Comparison of ENCODE assay signal across 8 mouse cellular contexts in genomic region chr7:27332353-27333199, GRCm38 (mm10). TPM values are rescaled to one million over a fixed set of nuclear protein-coding genes. Genes with fewer than 3 reads are reported as not detected.
DNase-seq lines count a peak whose midpoint lies in the region; ATAC-seq and TF ChIP-seq lines count a peak whose summit lies in the region.

No protein-coding gene starts in this region.

- H3K27me3 ChIP-seq in CH12.LX (replicated peaks), result peaks cover 47% of the 10 kb centered on the region
- peaks cover 77% of the 10 kb centered on the region for H3K27me3 ChIP-seq in forebrain, embryonic 11.5 days (ENCODE audit: control insufficient read depth, insufficient read depth, low read length)
- H3K27me3 ChIP-seq in lung, embryonic 15.5 days, result peaks cover 54% of the 10 kb centered on the region

- TF ChIP-seq EP300 in CH12.LX (IDR thresholded peaks at IDR 0.05; ENCODE audit: low read length), result no peak

- 2% methylated on average over 38 of the region's 39 CpGs for WGBS in forebrain, embryonic 11.5 days
- 1% methylated on average over 38 of the region's 39 CpGs for whole genome bisulfite sequencing in lung, embryonic 15.5 days

- peak overlapping the region; percentile 11 for H3K27ac ChIP-seq in CH12.LX (ENCODE audit: insufficient read depth, low read depth)
- H3K27ac ChIP-seq in forebrain, embryonic 11.5 days (ENCODE audit: low read depth, low read length), result no peak overlapping the region
- H3K27ac ChIP-seq in lung, embryonic 15.5 days, result peak overlapping the region; percentile 94

- intact Hi-C loops in heart, postnatal 10 days (cut with DNase I), result loop anchor here (5.0 kb wide), 2 partner anchors 160 to 170 kb away; no protein-coding TSS in a partner anchor

- peak overlapping the region; percentile 14; the same call in 1 of the 2 replicates for H3K9ac ChIP-seq in CH12.LX (ENCODE audit: insufficient read depth, low read depth)
- no peak overlapping the region; the same call in 1 of the 2 replicates for H3K9ac ChIP-seq in forebrain, embryonic 11.5 days (ENCODE audit: low read length)
- peak overlapping the region; percentile 70 for H3K9ac ChIP-seq in lung, embryonic 15.5 days

- H3K4me1 ChIP-seq in CH12.LX (ENCODE audit: control insufficient read depth in 1 of 2, insufficient read depth in 2 of 2), result peaks cover 4 to 41% of the 10 kb centered on the region in 2 experiments
- H3K4me1 ChIP-seq in forebrain, embryonic 11.5 days (replicated peaks; ENCODE audit: control insufficient read depth, insufficient read depth, low read length), result peaks cover 19% of the 10 kb centered on the region
- H3K4me1 ChIP-seq in lung, embryonic 15.5 days, result peaks cover 81% of the 10 kb centered on the region

- no peaks in the 10 kb centered on the region for H3K9me3 ChIP-seq in CH12.LX (replicated peaks; ENCODE audit: low read length)
- no peaks in the 10 kb centered on the region for H3K9me3 ChIP-seq in forebrain, embryonic 11.5 days (ENCODE audit: control insufficient read depth, low read length)
- no peaks in the 10 kb centered on the region for H3K9me3 ChIP-seq in lung, embryonic 15.5 days

- peak; percentile 67; the same call in 1 of the 2 replicates for TF ChIP-seq POLR2A in CH12.LX (IDR thresholded peaks at IDR 0.05; ENCODE audit: low read depth, low read length)

- peak overlapping the region; percentile 83 for H3K4me2 ChIP-seq in CH12.LX (ENCODE audit: insufficient read depth, low read depth, poor library complexity, severe bottlenecking)
- peak overlapping the region; percentile 70 for H3K4me2 ChIP-seq in forebrain, embryonic 11.5 days (ENCODE audit: low read depth, low read length, severe bottlenecking)
- H3K4me2 ChIP-seq in lung, embryonic 15.5 days, result peak overlapping the region; percentile 92

- ATAC-seq in forebrain, embryonic 11.5 days (replicated peaks; ENCODE audit: low FRiP score), result no peak
- ATAC-seq in lung, embryonic 15.5 days (ENCODE audit: borderline replicate concordance, extremely low read depth, low FRiP score, low TSS enrichment), result peak; percentile 7

- no peaks in the 10 kb centered on the region for H3K36me3 ChIP-seq in CH12.LX (replicated peaks in 1 of 2; ENCODE audit: control insufficient read depth in 1 of 2, insufficient read depth in 1 of 2, low read length in 1 of 2)
- no peaks in the 10 kb centered on the region for H3K36me3 ChIP-seq in forebrain, embryonic 11.5 days (ENCODE audit: control insufficient read depth, insufficient read depth, low read length)
- H3K36me3 ChIP-seq in lung, embryonic 15.5 days, result peaks cover 5% of the 10 kb centered on the region; the same call in 1 of the 2 replicates

- TF ChIP-seq CTCF in CH12.LX (conservative IDR thresholded peaks at IDR 0.05 in 1 of 2, IDR thresholded peaks at IDR 0.05 in 1 of 2; ENCODE audit: low read depth in 2 of 2, low read length in 2 of 2), result peak; percentile 56 to 81

- peak; percentile 85 for DNase-seq in CH12.LX (ENCODE audit: extremely low read depth)
- peak; percentile 87 for DNase-seq in brain, adult 2 months (ENCODE audit: low read depth, low spot score)
- peak; percentile 91 for DNase-seq in forebrain, embryonic 11.5 days (ENCODE audit: low spot score)
- DNase-seq in heart, postnatal 10 days, result peak; percentile 92 to 94
- peak; percentile 95 to 96 for DNase-seq in kidney, postnatal 4 days
- peak; percentile 69 for DNase-seq in ovary, adult 18-20 months (ENCODE audit: low spot score)
- peak; percentile 90 for DNase-seq in thymus, postnatal 0 days (ENCODE audit: low spot score)

- in situ Hi-C loops in CH12.LX (cut with MboI; ENCODE audit: low pct_ligation_motif_present, low pct_unique_long_range_greater_than_20kb, low sequenced_read_pairs), result loop anchor here (10.0 kb wide), 1 partner anchor 192 kb away; the partner anchor contains the start of gene Hipk4

- TF ChIP-seq RAD21 in CH12.LX (IDR thresholded peaks at IDR 0.05; ENCODE audit: low read depth, low read length), result peak; percentile 45

- H3K79me2 ChIP-seq in CH12.LX (replicated peaks; ENCODE audit: control insufficient read depth, extremely low read depth, insufficient read depth, poor library complexity, severe bottlenecking), result no peaks in the 10 kb centered on the region

- dilution Hi-C loops in CH12.LX (cut with MboI; ENCODE audit: extremely low pct_ligation_motif_present, extremely low pct_unique_long_range_greater_than_20kb, low sequenced_read_pairs), result no loop called here

- H3K4me3 ChIP-seq in CH12.LX (replicated peaks in 1 of 3; ENCODE audit: low read depth in 2 of 3, low read length in 2 of 3, poor library complexity in 1 of 3), result peak overlapping the region; percentile 44 to 60 (median 44)
- peak overlapping the region; percentile 41 for H3K4me3 ChIP-seq in forebrain, embryonic 11.5 days (ENCODE audit: low read depth, low read length)
- H3K4me3 ChIP-seq in lung, embryonic 15.5 days, result peak overlapping the region; percentile 65

TF ChIP-seq in CH12.LX, 34 proteins besides CTCF, POLR2A, EP300 and RAD21 (continues in another document):
- TF ChIP-seq JUN (IDR thresholded peaks at IDR 0.05; ENCODE audit: insufficient read depth, low read depth, low read length) (no peak), POLR2AphosphoS2 (IDR thresholded peaks at IDR 0.05; ENCODE audit: low read depth, low read length) (no peak), JUND (conservative IDR thresholded peaks at IDR 0.05; ENCODE audit: low read depth, low read length) (0 out of 2 replicates have a peak, but pooled peaks have one; percentile 9), TBP (conservative IDR thresholded peaks at IDR 0.05; ENCODE audit: low read depth, low read length) (no peak), MAX (IDR thresholded peaks at IDR 0.05; ENCODE audit: low read length) (peak; percentile 96), MXI1 (IDR thresholded peaks at IDR 0.05; ENCODE audit: low read depth, low read length) (peak; percentile 90), TCF12 (IDR thresholded peaks at IDR 0.05; ENCODE audit: low read depth, low read length) (peak; percentile 47; the same call in 1 of the 2 replicates), RCOR1 (conservative IDR thresholded peaks at IDR 0.05; ENCODE audit: low read depth, low read length) (0 out of 2 replicates have a peak, but pooled peaks have one; percentile 25), BHLHE40 (IDR thresholded peaks at IDR 0.05; ENCODE audit: low read depth, low read length) (peak; percentile 75), ZKSCAN1 (IDR thresholded peaks at IDR 0.05; ENCODE audit: borderline replicate concordance, low read depth, low read length) (peak; percentile 84), USF1 (IDR thresholded peaks at IDR 0.05; ENCODE audit: low read depth, low read length) (no peak), ETS1 (conservative IDR thresholded peaks at IDR 0.05; ENCODE audit: low read depth, low read length) (no peak), USF2 (conservative IDR thresholded peaks at IDR 0.05; ENCODE audit: low read depth, low read length) (no peak), ZC3H11A (IDR thresholded peaks at IDR 0.05; ENCODE audit: low read depth, low read length) (no peak), CHD1 (IDR thresholded peaks at IDR 0.05; ENCODE audit: low read depth, low read length) (no peak), KAT2A (IDR thresholded peaks at IDR 0.05; ENCODE audit: insufficient replicate concordance, low read length) (no peak), ZNF384 (IDR thresholded peaks at IDR 0.05; ENCODE audit: low read depth, low read length) (no peak), MYC (IDR thresholded peaks at IDR 0.05; ENCODE audit: low read depth, low read length) (peak; percentile 99), ELF1 (IDR thresholded peaks at IDR 0.05; ENCODE audit: low read depth, low read length) (peak; percentile 36; the same call in 1 of the 2 replicates), UBTF (IDR thresholded peaks at IDR 0.05; ENCODE audit: low read depth, low read length) (0 out of 2 replicates have a peak, but pooled peaks have one; percentile 20), CHD2 (IDR thresholded peaks at IDR 0.05; ENCODE audit: low read length) (0 out of 2 replicates have a peak, but pooled peaks have one; percentile 14), IRF4 (IDR thresholded peaks at IDR 0.05; ENCODE audit: low read depth, low read length) (no peak), SIN3A (IDR thresholded peaks at IDR 0.05; ENCODE audit: low read length) (peak; percentile 72; the same call in 1 of the 2 replicates), SMC3 (IDR thresholded peaks at IDR 0.05; ENCODE audit: low read depth, low read length) (peak; percentile 52), NRF1 (IDR thresholded peaks at IDR 0.05; ENCODE audit: low read depth, low read length) (0 out of 2 replicates have a peak, but pooled peaks have one; percentile 24), NELFE (IDR thresholded peaks at IDR 0.05; ENCODE audit: low read depth, low read length) (peak; percentile 55)

RNA-seq across cellular contexts. Expression of gene Ltbp4, which starts 4.9 kb away (rescaled TPM):
- total RNA-seq in CH12.LX (2012; rRNA removed), result 1.8 and 2.6 TPM in 2 replicates
- 0.16 and 0.43 TPM in 2 replicates for total RNA-seq in CH12.LX (2014; rRNA removed)
- polyA plus RNA-seq in CH12.LX (2012; ENCODE audit: insufficient read length, low read depth), result 1.2 and 1.5 TPM in 2 replicates
- polyA plus RNA-seq in forebrain, embryonic 11.5 days (2014; fragmentation: Nextera tagmentation; extraction: Ambion mirVana), result 11.9 and 13.0 TPM in 2 replicates
- 100 to 1,000 TPM; 387 to 393 TPM for total RNA-seq in heart, postnatal 10 days (2021)
- 96.2 and 102 TPM in 2 replicates for polyA plus RNA-seq in lung, embryonic 15.5 days (2015; fragmentation: Nextera tagmentation; extraction: Ambion mirVana)
- 3.6 and 5.6 TPM in 2 replicates for polyA plus RNA-seq in thymus, postnatal 0 days (2015; fragmentation: Nextera tagmentation; extraction: Ambion mirVana)

RNA-seq across cellular contexts. Expression of gene Shkbp1, which starts 23.2 kb away (rescaled TPM):
- total RNA-seq in CH12.LX (2012; rRNA removed), result 26.2 and 30.8 TPM in 2 replicates
- total RNA-seq in CH12.LX (2014; rRNA removed), result 17.7 and 23.3 TPM in 2 replicates
- polyA plus RNA-seq in CH12.LX (2012; ENCODE audit: insufficient read length, low read depth), result 50.0 and 62.8 TPM in 2 replicates
- polyA plus RNA-seq in forebrain, embryonic 11.5 days (2014; fragmentation: Nextera tagmentation; extraction: Ambion mirVana), result 64.3 and 67.6 TPM in 2 replicates
- total RNA-seq in heart, postnatal 10 days (2021), result 10 to 100 TPM; 13.8 to 17.5 TPM
- 48.3 and 51.4 TPM in 2 replicates for polyA plus RNA-seq in lung, embryonic 15.5 days (2015; fragmentation: Nextera tagmentation; extraction: Ambion mirVana)
- polyA plus RNA-seq in thymus, postnatal 0 days (2015; fragmentation: Nextera tagmentation; extraction: Ambion mirVana), result 45.1 and 46.3 TPM in 2 replicates

RNA-seq across cellular contexts. Expression of gene Gm20479, which starts 24.6 kb away (rescaled TPM):
- 1.3 and 1.9 TPM in 2 replicates for total RNA-seq in CH12.LX (2012; rRNA removed)
- total RNA-seq in CH12.LX (2014; rRNA removed), result 0.95 and 2.2 TPM in 2 replicates
- 1.2 and 2.8 TPM in 2 replicates for polyA plus RNA-seq in CH12.LX (2012; ENCODE audit: insufficient read length, low read depth)
- not detected in 2 replicates for polyA plus RNA-seq in forebrain, embryonic 11.5 days (2014; fragmentation: Nextera tagmentation; extraction: Ambion mirVana)
- under 1 TPM in 1 of 2 experiments, not detected in 1; 0.99 TPM for total RNA-seq in heart, postnatal 10 days (2021)
- 0.79 and 1.3 TPM in 2 replicates for polyA plus RNA-seq in lung, embryonic 15.5 days (2015; fragmentation: Nextera tagmentation; extraction: Ambion mirVana)
- polyA plus RNA-seq in thymus, postnatal 0 days (2015; fragmentation: Nextera tagmentation; extraction: Ambion mirVana), result 0.44 TPM in 1 of 2 replicates, not detected in the other
